Mouse (Mus musculus) hindbrain, embryonic 10.5 days (tissue): Measurements from ENCODE around the gene Sik3. TPM values are rescaled to one million over a fixed set of nuclear protein-coding genes. Genes with fewer than 3 reads are reported as not detected.
A peak's percentile ranks its signal among the peaks of the same experiment; 100 is the strongest.

Source experiments
- DNase-seq: peaks from one replicate; pipeline ENCODE4 v3.0.0-alpha.2; 2017; ENCODE audit warnings: low spot score
- H3K27ac ChIP-seq: fragments of 300-500 bp; sonication (generic); 2 replicates; pipeline ENCODE4 v1.5.1; 2016; ENCODE audit warnings: mild to moderate bottlenecking, moderate library complexity
- H3K27me3 ChIP-seq: fragments of 300-500 bp; sonication (generic); 2 replicates; pipeline ENCODE4 v1.6.1; 2016; ENCODE audit warnings: mild to moderate bottlenecking; ENCODE audit not compliant: poor library complexity, insufficient read depth, severe bottlenecking
- H3K36me3 ChIP-seq: fragments of 300-500 bp; sonication (generic); 2 replicates; pipeline ENCODE4 v1.6.1; 2016; ENCODE audit warnings: mild to moderate bottlenecking, moderate library complexity
- H3K4me1 ChIP-seq: fragments of 300-500 bp; sonication (generic); replicated peaks from 2 replicates; pipeline ENCODE4 v1.6.1; 2016; ENCODE audit warnings: mild to moderate bottlenecking
- H3K4me3 ChIP-seq: fragments of 300-500 bp; sonication (generic); 2 replicates; pipeline ENCODE4 v1.5.1; 2016; ENCODE audit warnings: mild to moderate bottlenecking, moderate library complexity
- H3K9me3 ChIP-seq: fragments of 300-500 bp; sonication (generic); 2 replicates; pipeline ENCODE4 v1.6.1; 2016; ENCODE audit warnings: mild to moderate bottlenecking, moderate library complexity
- WGBS: fragments of 180-500 bp; shearing (Covaris S2); methylation state at CpG from one replicate; pipeline ENCODE4 v1.1.7; 2016; 5-methylcytosine and 5-hydroxymethylcytosine counted together
- polyA plus RNA-seq: library from polyadenylated mRNA; unstranded; fragments of >200 nt; fragmentation: Nextera tagmentation; extraction: Ambion mirVana; gene quantifications from 2 replicates; pipeline ENCODE4 v1.2.1, GENCODE M21; 2016

Gene Sik3
- polyA plus RNA-seq, 1 experiment from 2014 or later = 7.1 TPM

GRCm38 (mm10) chr9:46006224-46006623 is 6.4 kb upstream of the Sik3 start:
- Histone ChIP-seq H3K27ac (no peak overlapping the region), H3K4me1 (peaks cover under 1% of the 10 kb centered on the region; the same call in 1 of the 2 replicates), H3K4me3 (no peak overlapping the region), H3K36me3 (no peaks in the 10 kb centered on the region), H3K9me3 (no peaks in the 10 kb centered on the region), H3K27me3 (no peaks in the 10 kb centered on the region)
- no peak for DNase-seq
- WGBS = 66% methylated on average over 5 of the region's 5 CpGs

- Histone ChIP-seq H3K4me3 (no peak overlapping the region), H3K4me1 (peaks cover 23% of the 10 kb centered on the region), H3K36me3 (no peaks in the 10 kb centered on the region), H3K27me3 (no peaks in the 10 kb centered on the region), H3K9me3 (no peaks in the 10 kb centered on the region), H3K27ac (no peak overlapping the region)
- WGBS = 78% methylated on average over 7 of the region's 7 CpGs
- no peak for DNase-seq
Measured at GRCm38 (mm10) chr9:46008931-46009668, 3.5 kb upstream of the Sik3 start.

DNA sequence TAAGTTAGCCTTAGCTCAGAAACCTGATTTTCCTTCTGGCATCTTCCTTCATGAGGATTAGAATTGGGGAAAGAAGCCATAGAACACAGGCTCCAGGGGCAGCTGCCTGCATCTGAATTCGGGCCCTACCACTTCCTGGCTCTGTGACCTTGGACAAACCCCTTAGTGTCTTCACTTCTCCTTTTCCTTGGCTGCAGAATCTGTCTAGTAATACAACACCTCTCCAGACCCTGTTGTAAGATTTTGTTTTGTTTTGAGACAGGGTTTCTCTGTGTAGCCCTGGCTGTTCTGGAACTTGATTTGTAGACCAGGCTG is 3.0 kb upstream of the Sik3 start:
- DNase-seq = no peak
- H3K36me3 ChIP-seq = no peaks in the 10 kb centered on the region
- H3K4me1 ChIP-seq = peaks cover 28% of the 10 kb centered on the region
- no peaks in the 10 kb centered on the region for H3K9me3 ChIP-seq
- H3K27ac ChIP-seq = no peak overlapping the region
- no peak overlapping the region for H3K4me3 ChIP-seq
- WGBS = 74% methylated on average over 1 of the region's 1 CpGs
- no peaks in the 10 kb centered on the region for H3K27me3 ChIP-seq

DNA sequence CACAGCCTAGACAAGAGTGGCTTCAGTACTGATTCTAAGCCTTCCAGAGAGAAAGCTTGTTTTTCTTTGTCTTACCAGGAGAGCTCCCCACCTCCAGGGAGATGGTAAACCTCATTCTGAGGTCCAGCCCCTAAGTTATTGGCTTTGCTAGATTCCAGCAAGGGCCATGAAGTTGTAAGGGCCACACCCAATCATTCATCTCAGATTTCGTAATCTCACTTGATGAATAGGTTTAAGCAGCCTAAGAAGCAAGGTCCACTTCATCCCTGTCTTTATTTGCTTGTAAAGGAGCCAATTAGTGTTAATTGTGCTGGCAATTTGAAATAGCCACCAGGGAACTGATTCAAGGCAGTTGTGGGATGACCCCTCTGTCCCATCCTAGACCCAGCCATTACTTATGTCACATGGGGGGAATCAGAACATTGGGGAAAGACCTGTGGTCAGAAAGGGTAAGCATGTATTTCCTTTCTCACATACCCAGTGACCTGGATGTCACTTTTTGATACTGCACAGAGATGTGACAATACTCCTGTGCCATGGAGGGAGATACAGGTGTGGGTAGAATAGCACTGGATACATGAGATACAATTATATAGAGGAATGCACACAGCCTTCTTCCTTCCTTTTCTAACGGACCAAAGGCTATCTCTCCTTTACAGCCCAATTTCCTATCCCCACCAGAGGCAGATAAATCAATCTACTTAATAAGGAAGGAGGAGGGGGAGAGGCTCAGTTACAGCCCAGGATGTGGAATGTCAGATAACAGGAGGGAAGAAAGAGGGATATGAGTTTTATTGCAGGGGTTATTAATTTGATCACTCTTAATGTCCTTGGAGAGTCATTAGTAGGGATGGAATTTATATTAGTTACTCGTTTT is 1.3 kb upstream of the Sik3 start:
- H3K36me3 ChIP-seq = no peaks in the 10 kb centered on the region
- H3K4me1 ChIP-seq = peaks cover 45% of the 10 kb centered on the region
- peak overlapping the region; percentile 96 for H3K27ac ChIP-seq
- DNase-seq = no peak
- H3K4me3 ChIP-seq = peak overlapping the region; percentile 86
- 59% methylated on average over 3 of the region's 3 CpGs for WGBS
- no peaks in the 10 kb centered on the region for H3K27me3 ChIP-seq
- H3K9me3 ChIP-seq = no peaks in the 10 kb centered on the region

- peak; percentile 79 for DNase-seq
- H3K27me3 ChIP-seq = no peaks in the 10 kb centered on the region
- H3K27ac ChIP-seq = peak overlapping the region; percentile 96
- H3K9me3 ChIP-seq = no peaks in the 10 kb centered on the region
- peak overlapping the region; percentile 86 for H3K4me3 ChIP-seq
- H3K36me3 ChIP-seq = peaks cover 3% of the 10 kb centered on the region
- peaks cover 49% of the 10 kb centered on the region for H3K4me1 ChIP-seq
- WGBS = under 1% methylated on average over 46 of the region's 46 CpGs
Measured at GRCm38 (mm10) chr9:46013009-46013586, 478 bp downstream of the Sik3 start.

DNA sequence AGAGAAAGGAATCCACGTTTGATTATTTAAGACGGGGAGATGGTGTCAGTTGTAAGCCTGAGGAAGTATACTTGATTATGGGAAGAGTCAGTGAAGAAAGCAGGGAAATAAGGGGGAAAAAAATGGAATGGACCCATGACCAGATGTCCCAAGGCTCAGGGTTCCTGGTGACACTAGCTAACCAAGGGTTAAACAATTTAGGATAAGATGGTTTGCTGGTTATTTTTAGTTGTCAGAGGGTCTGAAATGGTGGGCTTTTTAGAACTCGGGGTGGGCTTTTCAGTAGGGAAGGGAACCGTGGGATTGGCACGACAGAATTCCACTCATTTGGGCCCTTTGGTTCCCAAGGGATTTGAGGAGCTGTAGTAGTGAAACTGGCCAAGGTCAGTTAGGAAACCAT is 996 bp downstream of the Sik3 start:
- no peaks in the 10 kb centered on the region for H3K27me3 ChIP-seq
- no peak for DNase-seq
- H3K36me3 ChIP-seq = peaks cover 7% of the 10 kb centered on the region
- H3K27ac ChIP-seq = peak overlapping the region; percentile 96
- peaks cover 49% of the 10 kb centered on the region for H3K4me1 ChIP-seq
- H3K4me3 ChIP-seq = peak overlapping the region; percentile 86
- WGBS = 4% methylated on average over 5 of the region's 5 CpGs
- no peaks in the 10 kb centered on the region for H3K9me3 ChIP-seq

DNA sequence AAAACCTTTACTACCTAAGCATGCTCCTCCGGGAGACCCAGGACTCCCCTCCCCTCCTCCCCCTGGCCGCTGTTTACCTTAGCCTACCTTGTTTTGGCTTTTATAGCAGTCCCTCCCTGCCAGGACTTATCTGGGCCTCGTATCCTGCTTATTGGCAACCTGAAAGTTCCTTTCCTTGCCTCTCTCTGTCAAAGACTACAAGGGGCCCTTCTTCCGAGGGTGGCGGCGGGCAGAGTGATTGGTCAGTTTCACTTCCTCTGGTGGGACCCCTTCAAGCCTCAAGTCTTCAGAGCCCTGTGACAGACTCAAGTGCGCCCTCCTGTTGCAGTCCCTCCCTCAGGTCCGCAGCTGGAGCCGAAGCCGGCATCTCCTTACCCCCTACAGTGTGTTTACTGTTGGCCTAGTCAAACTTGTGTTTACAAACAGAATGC is 1.6 kb downstream of the Sik3 start:
- H3K4me3 ChIP-seq = peak overlapping the region; percentile 86
- H3K9me3 ChIP-seq = no peaks in the 10 kb centered on the region
- H3K27ac ChIP-seq = peak overlapping the region; percentile 37
- 1% methylated on average over 10 of the region's 10 CpGs for WGBS
- peaks cover 49% of the 10 kb centered on the region for H3K4me1 ChIP-seq
- DNase-seq = peak; percentile 53
- H3K36me3 ChIP-seq = peaks cover 13% of the 10 kb centered on the region
- no peaks in the 10 kb centered on the region for H3K27me3 ChIP-seq

GRCm38 (mm10) chr9:46015081-46015551 is 2.5 kb downstream of the Sik3 start:
- H3K4me1 ChIP-seq = peaks cover 49% of the 10 kb centered on the region
- WGBS = 48% methylated on average over 8 of the region's 8 CpGs
- H3K36me3 ChIP-seq = peaks cover 19% of the 10 kb centered on the region
- H3K27me3 ChIP-seq = no peaks in the 10 kb centered on the region
- no peaks in the 10 kb centered on the region for H3K9me3 ChIP-seq
- no peak overlapping the region for H3K27ac ChIP-seq
- DNase-seq = no peak
- H3K4me3 ChIP-seq = peak overlapping the region; percentile 11; the same call in 1 of the 2 replicates

DNA sequence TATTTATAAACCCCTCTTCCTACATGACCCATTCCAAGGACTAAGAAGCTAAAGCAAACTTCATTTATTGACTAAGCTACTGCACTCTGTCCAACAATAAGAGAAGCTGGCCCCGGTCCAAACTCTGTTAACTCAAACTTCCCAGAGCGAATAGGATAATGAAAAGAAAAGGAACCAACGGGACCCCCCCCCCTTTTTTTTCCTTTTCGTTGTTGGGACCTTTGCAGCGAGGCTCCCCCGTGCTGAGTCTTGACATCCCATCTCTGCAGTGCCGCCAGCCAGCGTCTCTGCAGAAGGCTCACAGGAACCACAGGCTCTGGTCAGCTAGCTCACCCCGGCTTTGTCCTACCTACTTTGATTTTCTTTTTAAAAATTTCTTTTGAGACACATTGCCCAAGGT is 3.2 kb downstream of the Sik3 start:
- H3K27ac ChIP-seq = no peak overlapping the region
- H3K4me1 ChIP-seq = peaks cover 49% of the 10 kb centered on the region
- no peaks in the 10 kb centered on the region for H3K9me3 ChIP-seq
- WGBS = 44% methylated on average over 9 of the region's 9 CpGs
- H3K36me3 ChIP-seq = peaks cover 21% of the 10 kb centered on the region
- no peak overlapping the region for H3K4me3 ChIP-seq
- no peaks in the 10 kb centered on the region for H3K27me3 ChIP-seq
- DNase-seq = no peak

- 68% methylated on average over 4 of the region's 4 CpGs for WGBS
- H3K9me3 ChIP-seq = no peaks in the 10 kb centered on the region
- peaks cover 27% of the 10 kb centered on the region for H3K36me3 ChIP-seq
- no peak overlapping the region for H3K4me3 ChIP-seq
- H3K27me3 ChIP-seq = no peaks in the 10 kb centered on the region
- no peak for DNase-seq
- peaks cover 46% of the 10 kb centered on the region for H3K4me1 ChIP-seq
- H3K27ac ChIP-seq = no peak overlapping the region
Measured at GRCm38 (mm10) chr9:46016417-46016816, 3.8 kb downstream of the Sik3 start.

DNA sequence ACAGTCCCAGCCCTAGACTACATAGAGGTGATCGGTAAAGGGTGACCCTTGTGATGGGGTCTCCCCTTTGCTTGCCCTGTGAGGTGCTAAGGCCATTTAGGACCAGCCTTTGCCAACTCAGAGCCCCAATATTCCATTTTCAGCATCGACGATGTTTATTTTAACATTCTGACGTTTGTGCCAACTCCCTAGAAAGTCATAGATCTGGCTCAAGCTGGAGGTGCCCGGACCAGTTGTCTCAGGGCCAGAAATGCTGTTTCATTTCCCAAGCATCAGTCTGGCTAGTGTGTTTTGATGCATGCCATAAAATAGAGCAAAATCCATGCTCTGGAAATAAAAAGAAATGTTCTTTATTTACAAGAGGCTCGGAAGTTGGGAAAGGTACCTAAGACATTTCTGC is 5.7 kb downstream of the Sik3 start:
- Histone ChIP-seq H3K27ac (no peak overlapping the region), H3K27me3 (no peaks in the 10 kb centered on the region), H3K4me3 (no peak overlapping the region), H3K36me3 (peaks cover 29% of the 10 kb centered on the region), H3K9me3 (no peaks in the 10 kb centered on the region), H3K4me1 (peaks cover 34% of the 10 kb centered on the region)
- no peak for DNase-seq
- WGBS = 93% methylated on average over 6 of the region's 6 CpGs

- H3K27ac ChIP-seq = no peak overlapping the region
- H3K36me3 ChIP-seq = peaks cover 29% of the 10 kb centered on the region
- H3K9me3 ChIP-seq = no peaks in the 10 kb centered on the region
- H3K4me3 ChIP-seq = no peak overlapping the region
- no peak for DNase-seq
- peaks cover 17% of the 10 kb centered on the region for H3K4me1 ChIP-seq
- WGBS = 89% methylated on average over 6 of the region's 6 CpGs
- no peaks in the 10 kb centered on the region for H3K27me3 ChIP-seq
Measured at GRCm38 (mm10) chr9:46019975-46020374, 7.4 kb downstream of the Sik3 start.

DNA sequence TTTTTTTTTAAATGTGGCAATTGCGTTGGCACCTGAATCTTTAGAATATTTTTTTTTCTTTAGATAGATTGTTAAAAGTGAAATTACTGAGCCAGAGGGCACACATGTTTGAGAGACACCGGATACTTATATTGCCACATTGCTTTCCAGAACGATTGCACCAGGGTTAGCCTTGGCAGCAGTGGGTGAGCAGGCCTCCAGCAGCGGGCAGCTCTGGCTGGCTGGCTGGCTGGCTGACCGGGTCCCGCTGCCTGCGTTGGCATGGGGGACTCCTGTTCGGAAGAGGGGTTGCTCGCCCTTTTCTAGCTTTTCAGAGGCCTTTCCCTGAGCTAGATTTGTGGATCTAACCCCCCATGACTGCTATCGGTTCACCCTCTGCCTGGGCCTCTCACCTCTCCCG is 11.0 kb downstream of the Sik3 start:
- no peaks in the 10 kb centered on the region for H3K27me3 ChIP-seq
- no peak overlapping the region for H3K4me3 ChIP-seq
- H3K4me1 ChIP-seq = peaks cover 12% of the 10 kb centered on the region; the same call in 1 of the 2 replicates
- H3K27ac ChIP-seq = no peak overlapping the region
- H3K36me3 ChIP-seq = peaks cover 23% of the 10 kb centered on the region
- no peak for DNase-seq
- H3K9me3 ChIP-seq = no peaks in the 10 kb centered on the region
- WGBS = 92% methylated on average over 11 of the region's 11 CpGs
